Mouse (Mus musculus): ENCODE measurements around the gene Dlg2. TPM values are rescaled to one million over a fixed set of nuclear protein-coding genes. Genes with fewer than 3 reads are reported as not detected.

Dlg2 gene
- polyA plus RNA-seq, 1 experiment from 2014 or later = 7.2 TPM

GRCm38 (mm10) chr7:92210701-92211100 is 1734.2 kb downstream of the Dlg2 start:
- H3K36me3 ChIP-seq = no peaks in the 10 kb centered on the region
- no peak for ATAC-seq (ENCODE audit: insufficient number of reproducible peaks, low FRiP score, low TSS enrichment, low read depth)
- H3K27ac ChIP-seq (replicated peaks) = no peak overlapping the region
- H3K9ac ChIP-seq = no peak overlapping the region
- H3K9me3 ChIP-seq (replicated peaks) = no peaks in the 10 kb centered on the region
- no peak overlapping the region for H3K4me2 ChIP-seq (replicated peaks)
- peaks cover 6% of the 10 kb centered on the region; the same call in 1 of the 2 replicates for H3K4me1 ChIP-seq
- no peaks in the 10 kb centered on the region for H3K27me3 ChIP-seq
- no peak overlapping the region for H3K4me3 ChIP-seq (replicated peaks)
- 93% methylated on average over 5 of the region's 5 CpGs for WGBS

- ATAC-seq (ENCODE audit: insufficient number of reproducible peaks, low FRiP score, low TSS enrichment, low read depth) = no peak
- WGBS = 59% methylated on average over 5 of the region's 5 CpGs
- Histone ChIP-seq H3K27ac (replicated peaks) (no peak overlapping the region), H3K4me3 (replicated peaks) (no peak overlapping the region), H3K36me3 (no peaks in the 10 kb centered on the region), H3K9ac (no peak overlapping the region), H3K27me3 (no peaks in the 10 kb centered on the region), H3K9me3 (replicated peaks) (no peaks in the 10 kb centered on the region), H3K4me2 (replicated peaks) (no peak overlapping the region), H3K4me1 (peaks cover 6% of the 10 kb centered on the region; the same call in 1 of the 2 replicates)
These were observed 1737.3 kb downstream of the Dlg2 start for GRCm38 (mm10) chr7:92213751-92214150.

DNA sequence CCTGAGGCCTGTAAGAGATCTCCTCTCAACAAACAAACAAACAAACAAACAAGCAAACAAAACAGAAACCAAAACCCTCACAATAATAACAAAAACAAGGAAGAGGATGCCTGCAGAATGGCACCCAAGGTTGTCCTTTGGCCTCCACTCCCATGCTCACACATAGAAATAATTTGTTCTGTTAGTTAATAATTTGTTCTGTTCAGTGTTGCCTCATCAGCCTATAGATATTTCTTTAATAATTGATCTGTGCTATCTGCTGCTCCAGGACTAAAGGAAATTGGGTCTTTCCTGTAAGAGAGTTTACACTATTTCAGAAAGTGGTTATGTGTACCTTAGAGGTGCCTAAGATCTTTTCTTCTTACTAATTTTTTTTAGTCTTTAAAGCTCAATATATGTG is 1741.7 kb downstream of the Dlg2 start:
- H3K4me1 ChIP-seq = peaks cover 6% of the 10 kb centered on the region; the same call in 1 of the 2 replicates
- no peaks in the 10 kb centered on the region for H3K36me3 ChIP-seq
- H3K9ac ChIP-seq = no peak overlapping the region
- H3K27me3 ChIP-seq = no peaks in the 10 kb centered on the region
- no peak overlapping the region for H3K4me2 ChIP-seq (replicated peaks)
- no peak for ATAC-seq (ENCODE audit: insufficient number of reproducible peaks, low FRiP score, low TSS enrichment, low read depth)
- no peaks in the 10 kb centered on the region for H3K9me3 ChIP-seq (replicated peaks)
- no peak overlapping the region for H3K27ac ChIP-seq (replicated peaks)
- H3K4me3 ChIP-seq (replicated peaks) = no peak overlapping the region

GRCm38 (mm10) chr7:92220619-92221018 is 1744.1 kb downstream of the Dlg2 start:
- H3K36me3 ChIP-seq = no peaks in the 10 kb centered on the region
- no peak for ATAC-seq (ENCODE audit: insufficient number of reproducible peaks, low FRiP score, low TSS enrichment, low read depth)
- no peaks in the 10 kb centered on the region for H3K27me3 ChIP-seq
- H3K9me3 ChIP-seq (replicated peaks) = no peaks in the 10 kb centered on the region
- no peak overlapping the region for H3K9ac ChIP-seq
- no peak overlapping the region for H3K4me3 ChIP-seq (replicated peaks)
- no peak overlapping the region for H3K27ac ChIP-seq (replicated peaks)
- H3K4me1 ChIP-seq = no peaks in the 10 kb centered on the region
- H3K4me2 ChIP-seq (replicated peaks) = no peak overlapping the region

DNA sequence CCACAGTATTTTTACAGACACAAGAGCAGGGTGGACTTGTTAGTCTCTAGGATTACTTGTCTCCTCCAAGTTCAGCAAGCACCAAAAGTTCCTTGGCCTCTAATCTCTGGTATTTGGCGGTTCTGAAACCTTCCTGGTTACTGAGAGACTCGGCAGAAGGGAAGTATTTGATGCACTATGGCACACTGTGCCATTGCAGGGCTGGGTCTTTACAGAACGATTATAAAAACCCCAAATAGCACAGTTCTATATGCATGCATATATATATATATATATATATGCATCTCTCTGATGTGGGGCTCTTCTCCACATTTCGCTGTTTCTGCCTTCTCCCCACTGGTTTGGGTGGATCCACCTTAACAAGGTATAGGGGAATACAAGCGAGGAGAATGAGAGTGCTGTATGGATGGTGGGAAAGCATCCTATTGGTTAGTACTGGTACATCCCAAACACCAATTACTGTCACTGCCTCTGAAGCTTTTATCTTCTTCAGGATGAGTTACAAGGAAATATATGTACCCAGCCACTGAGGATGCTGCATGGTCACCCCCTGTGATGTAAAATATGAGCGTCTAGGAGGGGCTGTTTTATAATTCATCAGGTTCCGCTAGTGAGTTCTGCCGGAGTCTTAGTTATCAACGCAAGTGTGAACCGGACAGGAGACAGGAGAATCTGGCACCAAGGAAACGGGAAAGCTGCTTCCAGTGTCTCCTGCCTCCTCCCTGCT is 1758.2 kb downstream of the Dlg2 start:
- Histone ChIP-seq H3K27ac (replicated peaks) (no peak overlapping the region), H3K27me3 (no peaks in the 10 kb centered on the region), H3K9ac (0 out of 2 replicates have a peak overlapping the region, but pooled peaks have one; percentile 6)

GRCm38 (mm10) chr7:92235541-92236031 is 1759.1 kb downstream of the Dlg2 start:
- Histone ChIP-seq H3K4me2 (replicated peaks) (peak overlapping the region; percentile 40), H3K36me3 (no peaks in the 10 kb centered on the region), H3K27me3 (no peaks in the 10 kb centered on the region), H3K4me1 (0 out of 2 replicates have a peak, but pooled peaks cover 6% of the 10 kb centered on the region), H3K27ac (replicated peaks) (no peak overlapping the region), H3K4me3 (replicated peaks) (peak overlapping the region; percentile 21), H3K9me3 (replicated peaks) (no peaks in the 10 kb centered on the region), H3K9ac (no peak overlapping the region)
- ATAC-seq (ENCODE audit: insufficient number of reproducible peaks, low FRiP score, low TSS enrichment, low read depth) = no peak
- 20% methylated on average over 12 of the region's 12 CpGs for WGBS

More for the DNA sequence above, 1758.2 kb downstream of the Dlg2 start:
- no peak for ATAC-seq (ENCODE audit: insufficient number of reproducible peaks, low FRiP score, low TSS enrichment, low read depth)
- Histone ChIP-seq H3K4me2 (replicated peaks) (peak overlapping the region; percentile 40), H3K36me3 (no peaks in the 10 kb centered on the region), H3K4me3 (replicated peaks) (peak overlapping the region; percentile 21; the same call in 1 of the 2 replicates), H3K4me1 (0 out of 2 replicates have a peak, but pooled peaks cover 6% of the 10 kb centered on the region), H3K9me3 (replicated peaks) (no peaks in the 10 kb centered on the region)
- WGBS = 53% methylated on average over 11 of the region's 11 CpGs

DNA sequence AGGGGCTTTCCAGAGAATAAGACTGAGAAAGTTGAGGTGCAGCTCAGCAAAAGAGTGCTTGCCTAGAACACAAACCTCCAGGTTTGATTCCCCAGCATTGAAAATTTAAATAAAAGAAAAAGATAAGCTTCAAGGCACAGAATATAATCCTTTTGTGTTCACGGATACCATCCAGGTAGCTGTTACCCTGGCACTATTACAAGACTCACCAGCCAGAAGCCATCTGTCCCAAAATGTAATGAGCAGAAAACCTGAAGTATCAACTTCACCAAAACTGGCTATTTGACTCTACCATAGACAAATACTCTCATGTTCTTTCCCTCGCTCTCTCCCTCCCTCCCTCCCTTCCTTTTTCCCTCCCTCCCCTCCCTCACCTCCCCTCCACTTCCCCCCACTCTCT is 1764.4 kb downstream of the Dlg2 start:
- ATAC-seq (ENCODE audit: insufficient number of reproducible peaks, low FRiP score, low TSS enrichment, low read depth) = no peak
- 91% methylated on average over 2 of the region's 2 CpGs for WGBS
- no peaks in the 10 kb centered on the region for H3K36me3 ChIP-seq

GRCm38 (mm10) chr7:92247594-92247993 is 1771.1 kb downstream of the Dlg2 start:
- Histone ChIP-seq H3K27me3 (no peaks in the 10 kb centered on the region), H3K4me3 (replicated peaks) (no peak overlapping the region), H3K4me2 (replicated peaks) (no peak overlapping the region), H3K4me1 (no peaks in the 10 kb centered on the region), H3K9me3 (replicated peaks) (no peaks in the 10 kb centered on the region), H3K27ac (replicated peaks) (no peak overlapping the region), H3K9ac (no peak overlapping the region), H3K36me3 (no peaks in the 10 kb centered on the region)
- 93% methylated on average over 3 of the region's 3 CpGs for WGBS
- no peak for ATAC-seq (ENCODE audit: insufficient number of reproducible peaks, low FRiP score, low TSS enrichment, low read depth)

More for the DNA sequence above, 1764.4 kb downstream of the Dlg2 start:
- Histone ChIP-seq H3K9me3 (replicated peaks) (no peaks in the 10 kb centered on the region), H3K9ac (no peak overlapping the region), H3K4me2 (replicated peaks) (no peak overlapping the region), H3K27me3 (no peaks in the 10 kb centered on the region), H3K4me1 (no peaks in the 10 kb centered on the region), H3K27ac (replicated peaks) (no peak overlapping the region), H3K4me3 (replicated peaks) (no peak overlapping the region)

GRCm38 (mm10) chr7:92248619-92249018 is 1772.1 kb downstream of the Dlg2 start:
- Histone ChIP-seq H3K36me3 (no peaks in the 10 kb centered on the region), H3K4me1 (no peaks in the 10 kb centered on the region), H3K4me3 (replicated peaks) (no peak overlapping the region), H3K27me3 (no peaks in the 10 kb centered on the region), H3K9ac (no peak overlapping the region), H3K27ac (replicated peaks) (no peak overlapping the region), H3K9me3 (replicated peaks) (no peaks in the 10 kb centered on the region), H3K4me2 (replicated peaks) (no peak overlapping the region)
- WGBS = 21% methylated on average over 5 of the region's 5 CpGs
- no peak for ATAC-seq (ENCODE audit: insufficient number of reproducible peaks, low FRiP score, low TSS enrichment, low read depth)

GRCm38 (mm10) chr7:92258148-92258547 is 1781.7 kb downstream of the Dlg2 start:
- Histone ChIP-seq H3K9ac (no peak overlapping the region), H3K4me2 (replicated peaks) (no peak overlapping the region), H3K27me3 (no peaks in the 10 kb centered on the region), H3K36me3 (no peaks in the 10 kb centered on the region), H3K9me3 (replicated peaks) (no peaks in the 10 kb centered on the region), H3K27ac (replicated peaks) (no peak overlapping the region), H3K4me1 (no peaks in the 10 kb centered on the region), H3K4me3 (replicated peaks) (no peak overlapping the region)
- 85% methylated on average over 4 of the region's 4 CpGs for WGBS
- no peak for ATAC-seq (ENCODE audit: insufficient number of reproducible peaks, low FRiP score, low TSS enrichment, low read depth)

- Histone ChIP-seq H3K9ac (no peak overlapping the region), H3K4me2 (replicated peaks) (no peak overlapping the region), H3K4me3 (replicated peaks) (no peak overlapping the region), H3K27me3 (no peaks in the 10 kb centered on the region), H3K36me3 (no peaks in the 10 kb centered on the region), H3K27ac (replicated peaks) (no peak overlapping the region), H3K4me1 (no peaks in the 10 kb centered on the region), H3K9me3 (replicated peaks) (no peaks in the 10 kb centered on the region)
- no peak for ATAC-seq (ENCODE audit: insufficient number of reproducible peaks, low FRiP score, low TSS enrichment, low read depth)
- WGBS = 77% methylated on average over 3 of the region's 3 CpGs
These were observed 1782.2 kb downstream of the Dlg2 start for GRCm38 (mm10) chr7:92258701-92259100.

GRCm38 (mm10) chr7:92264325-92264724 is 1787.9 kb downstream of the Dlg2 start:
- WGBS = 70% methylated on average over 3 of the region's 3 CpGs
- H3K4me3 ChIP-seq (replicated peaks) = no peak overlapping the region
- no peaks in the 10 kb centered on the region for H3K4me1 ChIP-seq
- H3K36me3 ChIP-seq = no peaks in the 10 kb centered on the region
- no peak for ATAC-seq (ENCODE audit: insufficient number of reproducible peaks, low FRiP score, low TSS enrichment, low read depth)
- H3K27me3 ChIP-seq = no peaks in the 10 kb centered on the region
- no peaks in the 10 kb centered on the region for H3K9me3 ChIP-seq (replicated peaks)
- H3K27ac ChIP-seq (replicated peaks) = no peak overlapping the region
- no peak overlapping the region for H3K4me2 ChIP-seq (replicated peaks)
- H3K9ac ChIP-seq = no peak overlapping the region
